Mouse (Mus musculus) MEL (cell line): Measurements from ENCODE around the gene Dnah6. TPM values are rescaled to one million over a fixed set of nuclear protein-coding genes. Genes with fewer than 3 reads are reported as not detected.

Experiments used
- DNase-seq: peaks from one replicate; pipeline ENCODE4 v3.0.0; 2011; ENCODE audit warnings: low read depth, low spot score
- H3K27ac ChIP-seq: 2 replicates; pipeline ENCODE4 v1.5.1; 2012; ENCODE audit warnings: low read depth, mild to moderate bottlenecking, control low read depth, low read length, moderate library complexity; ENCODE audit not compliant: control insufficient read depth
- H3K27me3 ChIP-seq, 2 experiments: fragments of 150-350 bp in 1 of 2; sonication (generic) in 1 of 2; 2 replicates each; pipeline ENCODE4 v1.6.1; 2012; ENCODE audit warnings: low read length in 2 of 2, mild to moderate bottlenecking in 2 of 2, improper control_type of control experiment in 1 of 2, moderate library complexity in 1 of 2; ENCODE audit not compliant: insufficient read depth in 2 of 2, control insufficient read depth in 1 of 2
- H3K36me3 ChIP-seq, 2 experiments: 2 replicates each; pipeline ENCODE4 v1.6.1; 2012 to 2014; ENCODE audit warnings: low read length in 2 of 2, improper control_type of control experiment in 1 of 2, inconsistent platforms in 1 of 2, mild to moderate bottlenecking in 1 of 2; ENCODE audit not compliant: insufficient read depth in 2 of 2, control insufficient read depth in 1 of 2
- H3K4me1 ChIP-seq, 2 experiments: fragments of 150-350 bp in 1 of 2; sonication (generic) in 1 of 2; 2 replicates each; pipeline ENCODE4 v1.6.1; 2012; ENCODE audit warnings: low read length in 2 of 2, improper control_type of control experiment in 1 of 2, mild to moderate bottlenecking in 1 of 2; ENCODE audit not compliant: insufficient read depth in 2 of 2, control insufficient read depth in 1 of 2
- H3K4me3 ChIP-seq, 2 experiments: fragments of 150-350 bp in 1 of 2; sonication (generic) in 1 of 2; 2 replicates each; pipeline ENCODE4 v1.5.1; 2012; ENCODE audit warnings: low read depth in 2 of 2, low read length in 2 of 2, mild to moderate bottlenecking in 2 of 2, moderate library complexity in 2 of 2, control low read depth in 1 of 2, improper control_type of control experiment in 1 of 2; ENCODE audit not compliant: control insufficient read depth in 1 of 2, insufficient read depth in 1 of 2
- H3K79me2 ChIP-seq: 2 replicates; pipeline ENCODE4 v1.6.1; 2012; ENCODE audit warnings: mild to moderate bottlenecking, low read length, moderate library complexity; ENCODE audit not compliant: control insufficient read depth, poor library complexity, insufficient read depth
- H3K9ac ChIP-seq: 2 replicates; pipeline ENCODE4 v1.6.1; 2012; ENCODE audit warnings: low read depth, mild to moderate bottlenecking, control low read depth, low read length, moderate library complexity; ENCODE audit not compliant: control insufficient read depth, poor library complexity, severe bottlenecking
- H3K9me3 ChIP-seq: fragments of 150-350 bp; sonication (generic); replicated peaks from 2 replicates; pipeline ENCODE4 v1.6.1; 2012; ENCODE audit warnings: mild to moderate bottlenecking, low read length, improper control_type of control experiment, moderate library complexity; ENCODE audit not compliant: insufficient read depth
- CHD1 ChIP-seq: IDR thresholded peaks from 2 replicates; pipeline ENCODE4 v1.6.1; 2012; ENCODE audit warnings: low read depth, mild to moderate bottlenecking, inconsistent platforms, low read length, improper control_type of control experiment
- CHD2 ChIP-seq: IDR thresholded peaks from 2 replicates; pipeline ENCODE4 v1.6.1; 2011; ENCODE audit warnings: low read length, improper control_type of control experiment
- CTCF ChIP-seq, 3 experiments: IDR thresholded peaks in 2 of 3; conservative IDR thresholded peaks in 1 of 3; 2 replicates each; pipeline ENCODE4 v1.5.1; 2011 to 2012; ENCODE audit warnings: low read length in 3 of 3, low read depth in 2 of 3, mild to moderate bottlenecking in 2 of 3, improper control_type of control experiment in 1 of 3, inconsistent platforms in 1 of 3, mixed read lengths in 1 of 3, moderate library complexity in 1 of 3; ENCODE audit not compliant: control insufficient read depth in 1 of 3, insufficient read depth in 1 of 3, poor library complexity in 1 of 3, severe bottlenecking in 1 of 3
- E2F4 ChIP-seq: IDR thresholded peaks from 2 replicates; pipeline ENCODE4 v1.6.1; 2011; ENCODE audit warnings: low read depth, low read length, improper control_type of control experiment, borderline replicate concordance
- EP300 ChIP-seq, 2 experiments: IDR thresholded peaks; 2 replicates each; pipeline ENCODE4 v1.6.1; 2011; ENCODE audit warnings: improper control_type of control experiment in 2 of 2, low read length in 2 of 2, low read depth in 1 of 2, mild to moderate bottlenecking in 1 of 2
- JUND ChIP-seq: IDR thresholded peaks from 2 replicates; pipeline ENCODE4 v1.6.1; 2011; ENCODE audit warnings: low read depth, mild to moderate bottlenecking, improper control_type of control experiment, low read length
- KAT2A ChIP-seq: conservative IDR thresholded peaks from 2 replicates; pipeline ENCODE4 v1.6.1; 2012; ENCODE audit warnings: low read depth, low read length, improper control_type of control experiment, inconsistent platforms
- MAFK ChIP-seq: IDR thresholded peaks from 2 replicates; pipeline ENCODE4 v1.6.1; 2011; ENCODE audit warnings: low read depth, mild to moderate bottlenecking, low read length, improper control_type of control experiment, borderline replicate concordance
- MAZ ChIP-seq: IDR thresholded peaks from 2 replicates; pipeline ENCODE4 v1.6.1; 2012; ENCODE audit warnings: low read depth, mild to moderate bottlenecking, inconsistent platforms, low read length, improper control_type of control experiment
- MEF2A ChIP-seq: IDR thresholded peaks from 2 replicates; pipeline ENCODE4 v1.6.1; 2014; ENCODE audit warnings: low read depth, mild to moderate bottlenecking, inconsistent platforms, low read length, improper control_type of control experiment; ENCODE audit not compliant: poor library complexity, insufficient replicate concordance, severe bottlenecking; ENCODE audit errors: extremely low read depth
- MXI1 ChIP-seq: IDR thresholded peaks from 2 replicates; pipeline ENCODE4 v1.6.1; 2011; ENCODE audit warnings: mild to moderate bottlenecking, low read depth, low read length, improper control_type of control experiment
- MYB ChIP-seq: IDR thresholded peaks from 2 replicates; pipeline ENCODE4 v1.6.1; 2011; ENCODE audit warnings: mild to moderate bottlenecking, low read depth, low read length, improper control_type of control experiment
- POLR2A ChIP-seq, 2 experiments: IDR thresholded peaks; 2 replicates each; pipeline ENCODE4 v1.6.1; 2011 to 2012; ENCODE audit warnings: low read length in 2 of 2, mild to moderate bottlenecking in 2 of 2, control low read depth in 1 of 2, improper control_type of control experiment in 1 of 2, low read depth in 1 of 2, moderate library complexity in 1 of 2; ENCODE audit not compliant: control insufficient read depth in 1 of 2, insufficient read depth in 1 of 2, poor library complexity in 1 of 2
- POLR2AphosphoS2 ChIP-seq: IDR thresholded peaks from 2 replicates; pipeline ENCODE4 v1.6.1; 2011; ENCODE audit warnings: low read length, improper control_type of control experiment
- POLR2AphosphoS5 ChIP-seq: IDR thresholded peaks from 2 replicates; pipeline ENCODE4 v1.6.1; 2012; ENCODE audit warnings: low read depth, borderline replicate concordance, mild to moderate bottlenecking, inconsistent platforms, low read length, moderate library complexity, mixed read lengths
- RCOR1 ChIP-seq: IDR thresholded peaks from 2 replicates; pipeline ENCODE4 v1.6.1; 2012; ENCODE audit warnings: low read depth, mild to moderate bottlenecking, inconsistent platforms, low read length, improper control_type of control experiment
- TAL1 ChIP-seq: IDR thresholded peaks from 2 replicates; pipeline ENCODE4 v1.6.1; 2012; ENCODE audit warnings: mild to moderate bottlenecking, inconsistent platforms, low read length, moderate library complexity, mixed read lengths
- UBTF ChIP-seq: IDR thresholded peaks from 2 replicates; pipeline ENCODE4 v1.6.1; 2012; ENCODE audit warnings: low read depth, mild to moderate bottlenecking, inconsistent platforms, low read length, improper control_type of control experiment, moderate library complexity, borderline replicate concordance; ENCODE audit not compliant: insufficient read depth
- USF1 ChIP-seq: IDR thresholded peaks from 2 replicates; pipeline ENCODE4 v1.6.1; 2014; ENCODE audit warnings: low read depth, mild to moderate bottlenecking, inconsistent platforms, low read length, improper control_type of control experiment, moderate library complexity
- ZC3H11A ChIP-seq: IDR thresholded peaks from 2 replicates; pipeline ENCODE4 v1.6.1; 2012; ENCODE audit warnings: low read depth, mild to moderate bottlenecking, inconsistent platforms, low read length, improper control_type of control experiment
- ZMIZ1 ChIP-seq: IDR thresholded peaks from 2 replicates; pipeline ENCODE4 v1.6.1; 2012; ENCODE audit warnings: low read depth, mild to moderate bottlenecking, inconsistent platforms, low read length, improper control_type of control experiment, moderate library complexity
- polyA plus RNA-seq, 2 experiments: library from polyadenylated mRNA; stranded (reverse) in 1 of 2; unstranded in 1 of 2; fragments of >175 nt in 1 of 2; fragments of >200 nt in 1 of 2; gene quantifications; 2 replicates each; pipeline versions ENCODE4 v1.2.1 to v1.2.4; 2012; ENCODE audit warnings: low replicate concordance in 2 of 2, low read depth in 1 of 2; ENCODE audit not compliant: insufficient read length in 2 of 2, insufficient read depth in 1 of 2, missing spikeins in 1 of 2
- total RNA-seq: library from RNA; depleted of rRNA; stranded (reverse); fragments of 300-350 nt; gene quantifications from 2 replicates; pipeline ENCODE4 v1.2.3, GENCODE M21; 2012

Gene Dnah6
- total and polyA plus RNA-seq, 3 experiments = not detected

GRCm38 (mm10) chr6:73184276-73184675, 37.2 kb downstream of the Dnah6 start:
- H3K27ac ChIP-seq = no peak overlapping the region
- no peaks in the 10 kb centered on the region for H3K9me3 ChIP-seq
- H3K36me3 ChIP-seq = no peaks in the 10 kb centered on the region
- no peaks in the 10 kb centered on the region for H3K4me1 ChIP-seq
- H3K79me2 ChIP-seq = no peaks in the 10 kb centered on the region
- DNase-seq = no peak
- no peak for TF ChIP-seq CTCF (IDR thresholded peaks at IDR 0.05 in 2 of 3, conservative IDR thresholded peaks at IDR 0.05 in 1 of 3; ENCODE audit: control insufficient read depth in 1 of 3, insufficient read depth in 1 of 3, low read depth in 2 of 3, low read length in 3 of 3, poor library complexity in 1 of 3, severe bottlenecking in 1 of 3)
- no peak for TF ChIP-seq CHD2
- no peak for TF ChIP-seq USF1
- TF ChIP-seq, all 39 proteins: peak for 0
- H3K9ac ChIP-seq = no peak overlapping the region
- H3K27me3 ChIP-seq = no peaks in the 10 kb centered on the region; a peak in 1 of 4 replicates
- no peak overlapping the region for H3K4me3 ChIP-seq

- no peak for TF ChIP-seq POLR2A (IDR thresholded peaks at IDR 0.05; ENCODE audit: control insufficient read depth in 1 of 2, insufficient read depth in 1 of 2, low read depth in 1 of 2, low read length in 2 of 2, poor library complexity in 1 of 2)
- TF ChIP-seq MAZ = no peak
- no peak for TF ChIP-seq USF1
- TF ChIP-seq E2F4 = no peak
- no peak for TF ChIP-seq UBTF
- TF ChIP-seq ZC3H11A = no peak
- TF ChIP-seq CTCF (IDR thresholded peaks at IDR 0.05 in 2 of 3, conservative IDR thresholded peaks at IDR 0.05 in 1 of 3; ENCODE audit: control insufficient read depth in 1 of 3, insufficient read depth in 1 of 3, low read depth in 2 of 3, low read length in 3 of 3, poor library complexity in 1 of 3, severe bottlenecking in 1 of 3) = no peak
- no peak for TF ChIP-seq ZMIZ1
- no peak for TF ChIP-seq MEF2A
- no peak for TF ChIP-seq RCOR1
- no peak for TF ChIP-seq CHD1
- no peak for TF ChIP-seq CHD2
- TF ChIP-seq KAT2A = no peak
- TF ChIP-seq EP300 (IDR thresholded peaks at IDR 0.05; ENCODE audit: low read depth in 1 of 2, low read length in 2 of 2) = no peak
- no peaks in the 10 kb centered on the region for H3K4me1 ChIP-seq
- no peak overlapping the region for H3K9ac ChIP-seq
- H3K36me3 ChIP-seq = no peaks in the 10 kb centered on the region
- no peaks in the 10 kb centered on the region; a peak in 1 of 4 replicates for H3K27me3 ChIP-seq
- H3K4me3 ChIP-seq = no peak overlapping the region
- H3K79me2 ChIP-seq = no peaks in the 10 kb centered on the region
- no peaks in the 10 kb centered on the region for H3K9me3 ChIP-seq
- H3K27ac ChIP-seq = no peak overlapping the region
- DNase-seq = no peak
These were observed 38.5 kb downstream of the Dnah6 start for GRCm38 (mm10) chr6:73182987-73183386.

- no peak overlapping the region for H3K27ac ChIP-seq
- H3K9ac ChIP-seq = no peak overlapping the region
- H3K36me3 ChIP-seq = no peaks in the 10 kb centered on the region
- H3K9me3 ChIP-seq = no peaks in the 10 kb centered on the region
- H3K4me1 ChIP-seq = no peaks in the 10 kb centered on the region
- no peaks in the 10 kb centered on the region; a peak in 1 of 4 replicates for H3K27me3 ChIP-seq
- H3K4me3 ChIP-seq = no peak overlapping the region
- no peaks in the 10 kb centered on the region for H3K79me2 ChIP-seq
- TF ChIP-seq MYB (no peak), E2F4 (no peak), TAL1 (no peak), POLR2A (IDR thresholded peaks at IDR 0.05; ENCODE audit: control insufficient read depth in 1 of 2, insufficient read depth in 1 of 2, low read depth in 1 of 2, low read length in 2 of 2, poor library complexity in 1 of 2) (no peak), JUND (no peak), POLR2AphosphoS5 (no peak), ZMIZ1 (no peak), ZC3H11A (no peak), MAFK (no peak), CHD2 (no peak), POLR2AphosphoS2 (no peak), RCOR1 (no peak), KAT2A (no peak), MXI1 (no peak)
- DNase-seq = no peak
These were observed 39.0 kb downstream of the Dnah6 start for GRCm38 (mm10) chr6:73182410-73182809.
